Mouse (Mus musculus): ENCODE data around the gene Mdk.

GRCm38 (mm10) chr2:91955121-91955591, 23.1 kb upstream of the Mdk start:
- TF ChIP-seq CTCF (IDR thresholded peaks at IDR 0.05; ENCODE audit: low read depth, low read length) (no peak), EP300 (IDR thresholded peaks at IDR 0.05; ENCODE audit: insufficient read depth, low read depth, low read length) (no peak), POLR2A (IDR thresholded peaks at IDR 0.05; ENCODE audit: insufficient read depth, low read length) (no peak)
